Mouse (Mus musculus): ENCODE results near the gene Itga3. TPM values are rescaled to one million over a fixed set of nuclear protein-coding genes. Genes with fewer than 3 reads are reported as not detected.

Gene Itga3
- under 1 TPM; 0.56 to 0.64 TPM for polyA plus RNA-seq (2017; shearing (Covaris generic))

DNA sequence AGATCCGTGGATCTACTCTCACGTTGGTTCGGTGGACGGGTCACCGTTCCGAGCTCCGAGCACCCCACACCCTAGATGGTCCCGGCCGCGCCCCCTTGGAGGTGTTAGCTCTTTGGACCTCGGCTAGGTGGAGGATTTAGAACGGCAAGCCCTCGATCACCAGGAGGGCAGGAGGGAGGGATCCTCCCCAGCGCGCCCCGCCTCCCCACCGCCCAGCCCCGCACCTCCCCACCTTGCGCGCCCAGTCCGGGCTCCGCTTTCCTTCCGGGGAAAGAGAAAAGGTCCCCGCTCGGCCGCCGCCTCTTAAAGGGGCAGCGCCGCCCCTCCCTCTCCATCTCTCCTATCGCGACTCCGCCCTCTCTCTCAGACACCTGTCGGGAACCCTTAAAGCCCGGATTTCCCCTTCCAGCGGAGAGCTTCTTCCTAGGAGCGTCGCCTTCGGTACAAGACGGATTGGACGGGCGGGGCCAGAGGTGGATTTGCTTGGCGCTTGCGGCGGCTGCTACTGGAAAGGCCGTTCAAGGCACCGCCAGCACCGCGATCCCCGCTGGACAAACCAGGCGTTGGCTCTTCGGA is at the start of gene Itga3:
TSS of gene Itga3 (minus strand) at position 266 of the 576 bp plus-strand sequence.
- ATAC-seq, result peak; percentile 37

DNA sequence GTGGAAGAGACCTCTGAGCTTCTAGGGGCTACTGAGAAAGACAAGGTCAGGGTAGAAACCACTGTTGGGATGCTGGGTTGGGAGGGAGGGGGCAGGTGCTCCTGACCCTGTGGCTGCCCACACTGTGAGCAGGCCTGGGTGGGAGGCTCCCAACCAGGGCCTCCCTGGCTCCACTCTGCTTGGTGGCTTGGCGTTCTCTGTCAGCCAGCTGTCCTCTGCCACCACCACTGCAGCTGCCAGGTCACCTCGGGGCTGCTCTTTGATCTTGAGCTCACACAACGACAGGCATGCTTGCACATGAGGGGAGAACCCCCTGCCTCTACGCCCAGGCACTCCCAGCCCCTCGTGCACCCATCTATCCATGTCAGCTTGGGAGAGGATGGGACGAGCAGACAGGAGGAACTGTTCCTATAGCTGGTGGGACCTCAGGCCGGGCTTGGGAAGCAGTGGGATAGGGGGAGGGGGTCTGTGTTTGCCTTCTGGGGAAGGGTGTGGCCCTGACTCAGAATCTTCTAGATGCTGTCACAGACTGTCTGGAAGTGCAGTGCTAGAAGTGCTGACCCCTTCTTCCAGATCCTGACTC is 48.9 kb upstream of the Itga3 start:
- no peak for ATAC-seq

DNA sequence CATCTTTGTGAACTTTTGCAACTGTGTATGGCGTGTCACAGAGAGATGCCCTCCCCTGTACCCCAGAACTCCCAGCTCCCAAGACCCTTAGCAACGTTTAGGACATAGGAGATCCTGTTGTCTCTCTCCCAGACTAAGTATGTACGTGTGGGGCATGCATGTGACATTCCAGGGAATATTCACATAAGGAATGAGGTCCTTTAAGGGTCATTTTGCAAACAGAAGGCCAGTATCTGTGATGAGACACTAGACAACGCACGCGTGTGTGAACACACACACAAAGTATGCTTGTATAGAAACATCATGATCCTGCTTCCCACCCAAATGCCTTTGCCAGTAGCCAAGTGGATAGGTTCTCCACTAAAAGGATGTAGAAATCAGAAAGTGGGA is 45.5 kb upstream of the Itga3 start:
- ATAC-seq, result no peak

DNA sequence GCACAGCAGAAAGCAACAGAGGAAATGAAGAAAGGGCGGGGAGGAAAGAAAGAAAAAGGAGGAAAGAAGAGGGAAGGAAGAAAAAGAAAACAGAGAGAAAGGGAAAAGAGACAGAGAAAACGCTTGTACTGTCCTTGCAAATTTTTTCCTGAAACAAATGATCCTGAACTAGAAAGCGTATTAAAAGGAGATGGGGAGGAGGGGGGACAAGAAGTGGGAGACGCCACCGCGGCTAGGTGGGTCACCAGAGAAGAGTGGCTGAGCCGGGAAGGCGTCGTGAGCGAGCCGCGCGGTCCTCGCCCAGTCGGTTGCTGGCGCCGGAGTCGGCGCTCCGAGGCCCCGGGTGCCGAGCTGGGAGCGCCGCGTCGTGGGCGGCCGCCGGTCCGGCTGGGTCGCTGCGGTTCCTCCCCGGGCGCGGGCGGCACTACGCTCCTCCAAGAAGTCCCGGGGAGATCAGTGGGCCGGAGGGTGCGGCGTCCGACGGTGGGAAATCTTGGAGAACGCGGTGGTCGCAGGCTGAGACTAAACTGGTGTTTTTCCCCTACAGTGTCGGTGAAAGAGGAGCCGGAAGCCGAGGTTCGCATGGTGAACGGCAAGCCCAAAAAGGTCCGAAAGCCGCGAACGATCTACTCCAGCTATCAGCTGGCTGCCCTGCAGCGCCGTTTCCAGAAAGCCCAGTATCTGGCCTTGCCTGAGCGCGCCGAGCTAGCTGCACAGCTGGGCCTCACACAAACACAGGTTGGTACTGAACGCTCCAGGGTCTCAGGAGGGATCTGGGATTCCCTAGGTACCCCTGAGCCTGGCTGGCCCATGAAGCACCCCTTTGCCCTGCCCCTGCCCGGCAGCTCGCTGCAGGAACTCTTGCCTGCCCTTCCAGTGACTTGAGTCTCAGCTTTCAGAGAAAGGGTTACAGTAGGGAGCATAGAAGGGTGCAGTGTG is 44.8 kb upstream of the Itga3 start:
- ATAC-seq, result no peak

DNA sequence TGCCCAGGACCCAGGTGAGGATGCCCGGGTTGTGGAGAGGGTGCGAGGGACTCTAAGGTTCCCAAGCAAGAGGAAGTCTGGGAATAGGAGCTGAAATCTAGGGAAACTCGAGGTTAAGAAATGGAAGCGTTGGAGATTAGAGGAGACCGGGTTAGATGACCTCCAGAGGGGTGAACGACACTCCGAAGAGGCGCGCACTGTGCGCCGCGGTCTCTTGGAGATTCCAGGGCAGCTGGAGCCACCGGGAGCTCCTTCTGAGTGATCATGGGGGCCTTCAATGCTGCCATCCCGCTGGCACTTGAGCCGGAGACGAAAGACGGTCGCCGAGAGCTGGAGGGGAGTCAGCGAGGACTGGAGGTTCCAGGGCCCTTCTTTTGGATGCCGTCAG is 44.0 kb upstream of the Itga3 start:
- no peak for ATAC-seq

DNA sequence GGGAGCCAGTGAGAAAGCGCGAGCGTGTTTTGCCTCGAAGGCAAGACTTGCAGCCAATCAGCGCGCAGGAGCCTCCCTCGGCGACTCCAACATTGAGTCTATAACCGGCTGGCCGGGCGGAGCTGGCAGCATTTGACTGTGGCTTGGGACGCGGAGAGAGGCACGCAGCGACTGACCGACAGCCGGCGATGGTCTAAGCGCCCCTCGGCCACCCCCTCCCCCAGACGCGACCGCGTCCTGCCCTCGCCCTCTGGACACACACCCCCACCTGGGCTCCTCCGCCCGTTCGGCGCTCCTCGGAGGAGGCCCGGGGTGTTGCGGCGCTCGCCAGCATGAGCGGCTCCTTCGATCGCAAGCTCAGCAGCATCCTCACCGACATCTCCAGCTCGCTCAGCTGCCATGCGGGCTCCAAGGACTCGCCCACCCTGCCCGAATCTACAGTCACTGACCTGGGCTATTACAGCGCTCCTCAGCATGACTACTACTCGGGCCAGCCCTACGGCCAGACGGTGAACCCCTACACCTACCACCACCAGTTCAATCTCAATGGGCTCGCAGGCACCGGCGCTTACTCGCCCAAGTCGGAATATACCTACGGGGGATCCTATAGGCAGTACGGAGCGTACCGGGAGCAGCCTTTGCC is 43.5 kb upstream of the Itga3 start, which contains the start of gene Dlx3:
TSS of gene Dlx3 (plus strand) at position 130 of the 643 bp plus-strand sequence.
- no peak for ATAC-seq

DNA sequence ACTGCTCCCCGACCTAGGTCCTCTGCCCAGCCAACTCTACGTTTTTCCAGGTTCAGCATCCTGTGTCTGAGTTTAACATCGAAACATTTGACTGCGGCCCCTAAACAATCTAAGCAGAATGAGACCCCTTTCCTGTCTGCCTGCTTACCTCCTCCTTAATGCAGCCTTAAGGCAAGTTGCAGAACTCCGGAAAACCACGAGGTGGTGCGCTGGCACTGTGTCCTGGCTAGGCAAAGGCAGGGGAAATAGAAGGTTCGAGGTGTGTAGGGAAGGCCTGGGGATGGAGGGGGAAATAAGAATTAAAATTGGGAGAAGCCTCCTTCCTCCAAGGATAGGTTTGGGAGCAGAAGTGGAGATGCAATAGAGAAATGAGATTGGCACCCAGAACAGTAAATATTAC is 41.9 kb upstream of the Itga3 start:
- no peak for ATAC-seq

DNA sequence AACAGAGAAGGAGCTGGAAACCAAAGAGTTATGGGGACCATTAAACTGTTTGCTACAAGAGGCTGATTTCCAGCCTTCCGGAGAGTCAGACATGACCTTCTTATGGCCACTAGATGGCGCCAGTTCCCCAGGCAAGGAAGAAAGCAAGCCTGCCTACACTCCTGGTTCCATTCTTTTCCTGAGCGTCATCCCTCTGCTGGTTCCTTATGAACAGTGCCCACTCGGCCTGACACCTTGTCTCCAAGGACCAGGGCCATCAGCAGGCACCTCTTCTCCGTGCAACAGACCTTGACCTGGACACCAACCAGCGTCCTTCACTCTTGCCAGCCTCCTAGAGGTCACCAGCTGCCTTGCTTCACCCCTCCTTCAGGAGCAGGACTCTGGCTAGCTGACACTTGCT is 40.4 kb upstream of the Itga3 start:
- ATAC-seq, result no peak

DNA sequence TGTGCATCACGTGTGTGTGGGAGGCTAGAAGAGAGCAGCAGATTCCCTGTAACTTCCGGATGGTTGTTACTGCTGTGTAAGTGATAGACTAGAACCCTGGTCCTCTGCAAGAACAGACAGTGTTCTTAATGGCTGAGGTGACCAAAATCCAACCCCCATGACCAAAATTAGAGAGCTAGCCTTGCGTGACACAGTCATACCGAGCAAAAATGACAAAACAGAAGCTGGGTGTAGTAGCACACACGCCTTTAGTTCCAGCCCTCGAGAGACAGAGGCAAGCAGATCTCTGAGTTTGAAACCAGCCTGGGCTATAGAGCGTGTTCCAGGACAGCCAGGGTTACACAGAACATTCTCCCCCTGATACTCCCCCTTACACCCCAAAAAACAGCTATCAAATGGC is 33.5 kb upstream of the Itga3 start:
- ATAC-seq, result no peak

DNA sequence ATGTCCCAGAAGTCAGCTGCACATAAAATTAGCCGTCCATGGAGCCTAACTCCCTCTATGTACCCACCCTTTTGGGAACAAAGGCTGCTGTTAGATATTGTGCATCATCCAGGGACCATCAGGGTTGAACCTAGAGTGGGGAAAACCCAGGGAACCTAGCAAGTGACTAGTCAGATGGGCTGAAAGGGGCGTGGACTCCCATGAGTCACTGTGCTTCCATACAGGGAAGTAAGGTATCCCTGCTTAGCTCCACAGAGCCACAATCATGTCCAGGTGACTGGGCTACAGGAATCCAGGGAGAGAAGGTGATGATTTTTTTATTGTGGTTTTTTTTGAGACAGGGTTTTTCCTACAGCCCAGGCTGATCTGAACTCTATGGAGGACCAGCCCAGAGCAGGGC is 32.4 kb upstream of the Itga3 start:
- ATAC-seq, result no peak

DNA sequence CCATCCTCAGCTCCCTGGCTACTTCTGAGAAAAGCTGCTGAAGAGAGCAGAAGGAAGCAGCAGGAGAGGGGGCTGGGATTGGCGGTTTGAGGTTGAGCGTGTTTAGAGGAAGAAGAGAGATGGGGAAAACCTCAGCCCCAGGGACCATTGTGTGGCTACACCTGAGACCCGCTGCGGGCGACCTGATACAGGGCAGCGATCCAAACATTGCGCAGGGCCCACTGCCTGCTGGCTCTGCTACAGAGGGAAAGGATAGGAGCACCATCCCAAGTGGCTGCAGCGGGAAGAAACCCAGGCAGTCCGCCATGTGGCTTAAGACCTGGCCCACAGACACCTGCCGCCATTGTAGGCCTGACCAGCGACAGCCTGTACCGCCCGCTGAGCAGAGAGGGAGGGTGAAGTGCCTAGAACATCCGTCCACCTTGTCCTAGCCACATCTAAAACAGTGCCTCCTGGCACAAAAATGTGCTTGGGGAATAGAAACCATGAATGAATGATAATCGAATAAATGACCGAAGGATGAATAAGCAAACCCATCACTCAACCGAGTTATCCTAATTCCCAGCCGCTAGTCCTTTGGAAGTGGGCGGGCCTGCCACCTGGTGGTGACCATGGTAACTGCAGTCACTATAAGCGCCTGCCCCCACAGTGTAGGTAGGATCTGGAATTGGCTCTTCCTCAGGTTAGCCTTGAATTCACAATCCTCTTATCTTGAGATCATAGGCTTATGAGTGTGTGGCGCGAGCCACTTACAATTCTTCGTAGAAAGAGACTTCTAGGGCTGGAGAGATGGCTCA is 30.0 kb upstream of the Itga3 start:
- ATAC-seq, result peak; percentile 46

DNA sequence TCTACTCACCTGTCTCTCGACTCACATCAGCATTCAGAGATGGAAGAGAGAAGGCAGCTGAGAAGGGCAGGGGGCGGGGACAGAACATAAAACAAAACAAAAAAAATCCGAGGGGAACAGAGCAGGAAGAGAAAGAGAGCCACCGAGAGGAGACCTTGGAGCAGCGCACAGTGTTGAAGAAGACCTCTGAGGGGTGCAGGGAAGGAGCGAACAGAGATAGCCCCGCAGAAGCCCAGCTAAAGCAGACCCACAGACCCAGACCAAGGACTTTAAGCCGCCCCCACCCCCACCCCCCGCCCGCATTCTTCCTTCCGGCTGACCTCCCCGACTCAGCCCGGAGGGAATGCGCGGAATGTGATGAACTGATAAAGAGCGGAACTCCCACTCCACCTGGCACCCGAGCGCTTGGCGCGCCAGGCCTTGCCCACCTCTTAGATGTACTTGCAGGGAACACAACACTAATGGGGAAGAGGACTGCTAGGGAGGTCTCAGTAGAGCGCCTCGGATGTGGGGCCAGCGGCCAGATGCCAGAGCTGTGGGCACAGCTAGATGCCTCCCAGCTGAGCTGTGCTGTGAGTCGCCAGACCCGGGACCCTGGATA is 28.8 kb upstream of the Itga3 start:
- no peak for ATAC-seq

DNA sequence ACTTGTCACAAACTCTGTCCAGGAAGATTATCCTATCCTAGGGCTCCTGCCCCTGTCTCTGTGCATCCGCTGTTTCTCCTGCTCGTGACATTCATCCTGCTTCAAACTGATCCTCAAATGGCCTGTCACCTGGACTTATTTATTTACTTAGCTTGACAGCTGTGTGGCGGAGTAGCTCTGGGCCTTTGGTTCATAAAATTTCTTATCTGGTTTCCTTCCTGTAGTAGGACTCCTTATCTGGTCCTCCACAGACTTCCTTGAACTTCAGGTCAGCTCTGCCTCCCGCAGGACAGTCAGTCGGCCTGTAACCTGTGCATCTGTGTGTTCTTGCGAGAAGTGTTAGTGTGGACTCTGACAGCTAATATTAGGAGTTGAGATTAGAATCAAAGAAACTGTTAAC is 27.7 kb upstream of the Itga3 start:
- no peak for ATAC-seq

DNA sequence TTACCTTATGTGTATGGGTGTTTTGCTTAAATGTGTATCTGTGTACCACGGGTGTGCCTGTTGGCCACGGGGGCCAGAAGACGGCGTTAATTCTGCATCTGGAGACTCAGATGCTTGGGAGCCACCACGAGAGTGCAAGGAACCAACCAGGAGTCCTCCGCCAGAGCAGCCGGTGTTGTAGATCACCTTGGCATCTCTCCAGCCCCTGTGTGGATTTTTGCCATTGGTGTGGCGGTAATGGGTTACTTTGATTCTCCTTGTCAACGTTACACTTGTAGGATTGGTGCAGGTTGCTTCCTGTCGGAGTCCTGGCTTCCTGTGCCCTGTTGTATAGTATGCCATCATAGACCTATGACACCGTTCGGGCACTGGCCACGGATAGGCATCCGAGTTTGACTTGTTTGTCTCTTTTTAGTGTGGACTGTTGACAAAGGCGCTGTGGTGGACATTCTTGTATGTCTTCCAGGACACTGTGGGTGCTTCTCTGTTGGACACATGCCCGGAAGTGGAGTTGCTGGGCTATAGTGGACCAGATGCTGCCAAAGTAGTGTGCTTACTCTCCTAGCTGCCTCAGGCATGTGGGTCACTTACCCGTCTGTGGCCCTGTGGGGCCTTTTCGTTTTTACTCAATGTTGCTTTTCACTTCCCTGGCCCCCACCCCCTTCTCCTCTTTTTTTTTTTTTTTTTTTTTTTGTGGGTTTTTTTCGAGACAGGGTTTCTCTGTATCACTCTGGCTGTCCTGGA is 25.7 kb upstream of the Itga3 start:
- ATAC-seq, result no peak

DNA sequence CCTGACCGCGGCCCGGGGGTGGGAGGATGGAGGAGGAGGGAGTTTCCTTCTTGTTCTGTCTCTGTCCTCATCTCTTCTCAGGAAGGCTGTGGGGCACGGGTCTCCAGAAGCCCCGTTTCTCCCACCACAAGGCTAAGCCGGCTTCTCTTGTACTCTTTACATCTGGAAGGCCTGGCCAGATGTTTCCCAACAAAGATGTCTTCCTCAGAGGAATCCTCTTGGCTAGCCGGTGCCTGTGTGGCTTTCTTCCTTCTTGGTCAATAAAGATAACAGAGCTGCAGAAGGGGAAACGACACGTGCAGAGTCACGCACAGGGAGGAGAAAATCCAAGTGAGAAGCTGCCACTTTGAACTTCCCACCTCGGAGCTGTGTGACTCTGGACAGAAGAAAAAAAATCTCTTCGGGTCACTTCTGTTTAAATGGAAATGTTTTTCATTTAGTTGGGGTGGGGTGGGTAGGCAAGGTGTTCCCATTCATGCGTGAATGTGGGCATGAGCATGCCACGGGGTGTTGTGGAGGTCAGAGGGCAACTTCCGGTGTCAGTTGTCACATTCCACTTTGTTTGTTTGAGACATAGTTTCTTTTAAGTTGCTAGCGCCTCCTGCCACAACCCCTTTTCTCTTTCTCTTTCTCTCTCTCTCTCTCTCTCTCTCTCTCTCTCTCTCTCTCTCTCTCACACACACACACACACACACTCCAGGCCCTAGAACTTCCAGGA is 24.6 kb upstream of the Itga3 start:
- ATAC-seq, result no peak

DNA sequence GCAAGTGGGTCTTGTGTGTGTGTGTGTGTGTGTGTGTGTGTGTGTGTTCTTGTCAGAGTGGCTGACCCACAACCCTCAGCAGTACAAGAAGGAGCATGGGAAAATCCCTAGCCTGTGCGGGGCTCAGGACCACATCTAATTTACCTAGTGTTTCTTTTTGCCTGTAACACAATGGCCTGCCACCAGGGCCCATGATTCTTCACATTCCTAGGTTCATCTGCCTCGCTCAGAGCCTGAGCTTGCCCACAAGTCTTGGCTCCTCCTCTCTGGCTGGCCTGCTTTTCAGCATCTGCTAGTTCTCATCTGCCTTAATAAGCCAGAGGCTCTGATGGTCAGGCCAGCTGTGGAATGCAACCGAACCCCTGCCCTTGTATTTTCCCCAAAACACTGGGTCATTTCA is 23.8 kb upstream of the Itga3 start:
- no peak for ATAC-seq

DNA sequence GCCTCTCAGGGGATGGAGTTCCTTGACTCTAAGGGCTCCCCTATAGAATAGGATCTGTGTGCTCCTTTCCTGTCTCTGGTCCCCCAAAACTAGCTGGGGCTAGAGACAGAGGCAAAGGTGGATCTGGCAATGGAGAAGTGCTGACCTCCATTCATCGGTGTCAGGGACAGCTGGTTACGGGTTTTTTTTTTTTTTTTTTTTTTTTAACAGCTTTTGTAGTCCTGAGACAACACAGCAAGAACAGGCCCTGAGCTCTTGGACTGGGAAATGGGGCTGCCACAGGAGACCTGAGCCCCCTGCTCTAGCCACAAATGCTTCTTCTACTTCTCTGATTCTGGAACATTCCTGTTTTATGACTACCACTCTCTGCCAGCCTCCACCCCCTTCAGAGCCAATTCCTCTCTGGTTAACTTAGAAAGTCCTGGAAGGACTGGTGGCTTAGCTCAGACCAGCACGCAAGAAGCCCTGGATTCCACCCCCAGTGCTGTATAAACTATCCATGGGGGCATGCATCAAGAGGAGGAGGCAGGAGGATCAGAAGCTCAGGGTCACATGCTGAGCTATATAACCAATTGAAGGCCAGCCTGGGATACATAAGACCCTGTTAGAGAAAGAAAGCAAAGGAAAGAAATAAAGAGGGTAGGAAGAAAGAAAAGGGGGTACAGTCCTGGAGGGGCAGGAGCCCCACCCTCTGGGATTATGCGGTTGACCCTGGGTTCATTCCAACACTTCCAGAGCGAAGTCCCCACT is 21.9 kb upstream of the Itga3 start:
- ATAC-seq, result no peak

DNA sequence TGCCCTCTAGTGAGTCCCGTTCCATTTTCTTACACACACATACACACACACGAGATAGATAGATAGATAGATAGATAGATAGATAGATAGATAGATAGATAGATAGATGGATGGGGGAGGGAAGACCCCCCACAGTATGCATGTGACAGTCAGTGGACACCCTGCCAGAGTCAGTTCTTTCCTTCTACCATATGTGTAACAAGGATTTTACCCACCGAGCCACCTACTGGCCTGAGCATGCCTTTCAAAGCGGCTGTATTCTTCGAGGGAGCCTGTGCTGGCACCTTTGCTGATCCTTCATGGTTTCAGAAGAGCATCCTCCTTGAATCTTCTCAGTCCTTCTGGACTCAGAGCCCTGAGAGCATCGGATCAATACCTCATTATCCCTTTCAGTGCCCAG is 21.3 kb upstream of the Itga3 start:
- no peak for ATAC-seq

DNA sequence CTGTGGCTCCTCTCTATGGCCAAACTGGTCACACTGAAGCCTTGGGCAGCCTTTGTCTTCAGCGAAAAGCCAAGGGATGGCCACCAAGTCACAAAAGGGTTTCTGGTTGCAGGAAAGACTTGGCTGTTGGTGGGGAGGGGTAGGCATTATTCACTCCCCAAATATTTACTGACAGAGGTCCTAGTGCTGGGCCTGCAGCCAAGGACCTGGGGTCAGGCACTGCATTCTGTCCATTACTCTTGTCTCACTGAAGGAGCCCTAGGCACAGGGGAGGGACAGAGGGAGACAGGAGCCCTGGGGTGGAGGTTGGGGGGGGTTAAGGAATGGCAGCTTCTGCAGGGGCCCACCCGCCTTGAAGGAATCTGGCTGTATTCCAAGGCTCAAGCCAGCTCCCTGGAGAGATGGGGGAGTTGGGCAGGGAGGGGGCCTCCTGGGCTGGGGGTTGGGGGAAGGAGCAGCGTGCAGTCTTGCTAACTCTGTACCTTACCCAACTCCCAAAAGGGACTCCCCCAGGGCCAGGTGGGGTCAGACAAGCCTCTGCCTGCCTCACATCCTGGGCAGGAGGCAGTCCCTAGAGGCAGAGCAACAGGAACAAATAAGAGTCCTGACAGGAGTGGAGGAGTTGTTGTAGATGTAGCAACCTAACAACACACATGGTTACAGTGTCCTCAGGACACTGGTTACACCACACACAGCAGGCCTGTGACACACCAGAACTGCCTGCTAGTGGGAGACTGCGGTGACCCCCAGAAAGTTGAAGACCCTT is 20.2 kb upstream of the Itga3 start:
- no peak for ATAC-seq
